Mouse (Mus musculus) limb, embryonic 14.5 days (tissue): Measurements from ENCODE around the gene Ezh1. TPM values are rescaled to one million over a fixed set of nuclear protein-coding genes. Genes with fewer than 3 reads are reported as not detected.

Source experiments
- ATAC-seq: fragments of 200-750 bp; cut with Nextera tagmentation; 2 replicates; pipeline ENCODE4 v1.8.0; 2017; ENCODE audit warnings: low read depth, moderate number of reproducible peaks, moderate TSS enrichment; ENCODE audit not compliant: low FRiP score
- DNase-seq: peaks from one replicate; pipeline ENCODE4 v3.0.0-alpha.2; 2015; ENCODE audit warnings: low spot score
- H3K27ac ChIP-seq: fragments of 300-500 bp; sonication (generic); replicated peaks from 2 replicates; pipeline ENCODE4 v1.5.1; 2014; ENCODE audit warnings: low read depth, mild to moderate bottlenecking, low read length, moderate library complexity, mixed read lengths
- H3K27me3 ChIP-seq: fragments of 300-500 bp; sonication (generic); 2 replicates; pipeline ENCODE4 v1.6.1; 2014; ENCODE audit warnings: low read length, mixed read lengths; ENCODE audit not compliant: control insufficient read depth, insufficient read depth
- H3K36me3 ChIP-seq: fragments of 300-500 bp; sonication (generic); 2 replicates; pipeline ENCODE4 v1.6.1; 2014; ENCODE audit warnings: mild to moderate bottlenecking, low read length, moderate library complexity, mixed read lengths; ENCODE audit not compliant: control insufficient read depth, insufficient read depth
- H3K4me1 ChIP-seq: fragments of 300-500 bp; sonication (generic); 2 replicates; pipeline ENCODE4 v1.6.1; 2014; ENCODE audit warnings: antibody characterized with exemption, low read length, mixed read lengths; ENCODE audit not compliant: control insufficient read depth, insufficient read depth
- H3K4me2 ChIP-seq: fragments of 300-500 bp; sonication (generic); replicated peaks from 2 replicates; pipeline ENCODE4 v1.6.1; 2014; ENCODE audit warnings: low read depth, mild to moderate bottlenecking, low read length, moderate library complexity; ENCODE audit not compliant: severe bottlenecking
- H3K4me3 ChIP-seq: fragments of 300-500 bp; sonication (generic); replicated peaks from 2 replicates; pipeline ENCODE4 v1.5.1; 2014; ENCODE audit warnings: low read length
- H3K9ac ChIP-seq: fragments of 300-500 bp; sonication (generic); 2 replicates; pipeline ENCODE4 v1.6.1; 2014; ENCODE audit warnings: mild to moderate bottlenecking, low read depth, low read length, moderate library complexity; ENCODE audit not compliant: severe bottlenecking
- H3K9me3 ChIP-seq: fragments of 300-500 bp; sonication (generic); 2 replicates; pipeline ENCODE4 v1.6.1; 2016; ENCODE audit warnings: low read length; ENCODE audit not compliant: control insufficient read depth
- POLR2A ChIP-seq: fragments of 200-500 bp; IDR thresholded peaks from 2 replicates; pipeline ENCODE4 v1.8.0; 2012; ENCODE audit warnings: inconsistent platforms, mild to moderate bottlenecking, moderate library complexity, borderline replicate concordance; ENCODE audit not compliant: insufficient read depth, insufficient read length; ENCODE audit errors: extremely low read depth
- WGBS: fragments of 180-500 bp; shearing (Covaris S2); extraction: QIAGEN DNeasy Blood & Tissue Kit; methylation state at CpG from one replicate; pipeline ENCODE4 v1.1.7; 2014; 5-methylcytosine and 5-hydroxymethylcytosine counted together
- polyA plus RNA-seq, 2 experiments: library from polyadenylated mRNA; depleted of rRNA in 1 of 2; stranded (reverse) in 1 of 2; unstranded in 1 of 2; fragments of >200 nt; fragmentation: Nextera tagmentation in 1 of 2; extraction: Ambion mirVana in 1 of 2; gene quantifications; 2 replicates each; pipeline versions ENCODE4 v1.2.1 to v1.2.3; 2012 to 2014

Gene Ezh1
- polyA plus RNA-seq, 2 experiments = 14.4 to 28.4 TPM

DNA sequence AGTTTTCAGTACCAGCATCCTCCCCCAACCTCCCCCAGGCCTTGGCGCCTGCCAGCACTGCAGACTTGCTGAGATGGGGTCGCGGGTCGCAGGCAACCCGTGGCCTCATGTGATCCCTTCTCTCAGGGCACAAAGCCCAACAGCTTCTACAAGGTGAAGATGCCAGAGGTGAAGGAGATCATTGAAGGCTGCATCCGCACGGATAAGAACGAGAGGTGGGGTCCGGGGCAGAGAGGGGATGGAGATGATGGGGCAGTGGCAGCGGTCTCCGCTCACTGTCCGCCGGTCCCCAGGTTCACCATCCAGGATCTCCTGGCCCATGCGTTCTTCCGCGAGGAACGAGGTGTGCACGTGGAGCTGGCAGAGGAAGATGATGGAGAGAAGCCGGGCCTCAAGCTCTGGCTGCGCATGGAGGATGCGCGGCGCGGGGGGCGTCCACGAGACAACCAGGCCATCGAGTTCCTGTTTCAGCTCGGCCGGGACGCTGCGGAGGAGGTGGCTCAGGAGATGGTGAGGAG, 38.8 kb upstream of the Ezh1 start:
- no peak for TF ChIP-seq POLR2A
- Histone ChIP-seq H3K36me3 (no peaks in the 10 kb centered on the region), H3K9ac (0 out of 2 replicates have a peak overlapping the region, but pooled peaks have one; percentile 5), H3K27ac (no peak overlapping the region), H3K4me2 (peak overlapping the region; percentile 37), H3K4me3 (peak overlapping the region; percentile 29), H3K27me3 (peaks cover 44% of the 10 kb centered on the region), H3K4me1 (peaks cover 27% of the 10 kb centered on the region), H3K9me3 (no peaks in the 10 kb centered on the region)
- no peak for ATAC-seq
- 2% methylated on average over 31 of the region's 31 CpGs for WGBS
- DNase-seq = no peak

DNA sequence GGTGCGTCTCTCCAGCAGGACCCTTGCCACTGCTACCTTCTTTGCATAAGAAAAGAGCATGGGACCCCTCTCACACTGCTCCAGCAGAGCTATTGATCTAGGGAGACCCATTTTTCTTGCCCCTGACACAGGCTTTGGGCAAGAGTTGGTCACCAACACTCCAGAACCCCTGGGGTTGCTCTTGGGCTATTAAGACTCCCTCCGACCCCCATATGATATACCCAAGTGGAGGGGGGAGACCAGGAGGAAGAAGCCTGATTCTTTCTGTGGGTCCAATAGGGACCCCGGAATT, 37.7 kb upstream of the Ezh1 start:
- peaks cover 44% of the 10 kb centered on the region for H3K27me3 ChIP-seq
- H3K9me3 ChIP-seq = no peaks in the 10 kb centered on the region
- H3K4me1 ChIP-seq = peaks cover 36% of the 10 kb centered on the region
- H3K9ac ChIP-seq = no peak overlapping the region
- ATAC-seq = no peak
- H3K36me3 ChIP-seq = no peaks in the 10 kb centered on the region
- no peak for TF ChIP-seq POLR2A
- no peak overlapping the region for H3K4me2 ChIP-seq
- no peak overlapping the region for H3K27ac ChIP-seq
- no peak for DNase-seq
- 11% methylated on average over 3 of the region's 3 CpGs for WGBS
- H3K4me3 ChIP-seq = no peak overlapping the region

DNA sequence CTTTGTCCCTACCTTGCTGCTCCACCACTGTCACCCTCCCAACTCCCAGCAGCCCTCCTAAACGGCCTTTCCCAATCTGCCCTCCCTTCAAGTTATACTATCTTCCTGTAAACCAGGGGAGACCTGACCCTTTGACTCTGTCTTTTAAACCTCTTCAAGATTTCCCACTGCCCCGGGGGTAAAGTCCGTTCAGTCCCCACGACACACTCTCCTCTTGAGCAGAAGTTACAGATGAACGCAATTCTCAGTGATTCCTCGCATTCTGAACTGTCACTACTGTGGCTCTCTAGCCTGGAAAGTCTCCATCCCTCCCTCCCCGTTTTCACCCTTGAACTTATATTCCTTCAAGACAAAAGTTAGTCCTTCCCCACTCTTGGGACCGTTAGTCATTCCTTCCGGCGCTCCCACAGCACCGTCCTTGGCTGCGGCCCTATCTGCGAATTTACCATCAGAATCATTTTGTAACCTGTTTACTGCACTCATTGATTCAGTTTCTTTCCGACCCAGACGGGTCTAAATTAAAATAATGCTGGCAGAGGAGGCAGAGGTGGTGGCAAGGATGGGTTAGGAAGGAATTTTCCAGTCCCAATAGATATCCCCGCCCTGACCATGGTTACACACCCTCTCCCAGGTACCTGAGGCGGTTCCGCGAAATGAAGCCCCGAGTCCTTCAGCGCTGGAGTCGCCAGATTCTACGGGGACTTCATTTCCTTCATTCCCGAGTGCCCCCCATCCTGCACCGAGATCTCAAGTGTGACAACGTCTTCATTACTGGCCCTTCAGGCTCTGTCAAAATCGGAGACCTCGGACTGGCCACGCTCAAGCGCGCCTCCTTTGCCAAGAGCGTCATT, 37.1 kb upstream of the Ezh1 start:
- Histone ChIP-seq H3K9ac (no peak overlapping the region), H3K4me3 (no peak overlapping the region), H3K4me2 (no peak overlapping the region; the same call in 1 of the 2 replicates), H3K27ac (no peak overlapping the region), H3K4me1 (peaks cover 36% of the 10 kb centered on the region), H3K27me3 (peaks cover 44% of the 10 kb centered on the region), H3K9me3 (no peaks in the 10 kb centered on the region), H3K36me3 (0 out of 2 replicates have a peak, but pooled peaks cover 4% of the 10 kb centered on the region)
- 4% methylated on average over 32 of the region's 32 CpGs for WGBS
- DNase-seq (no peak), ATAC-seq (no peak)
- TF ChIP-seq POLR2A = no peak

DNA sequence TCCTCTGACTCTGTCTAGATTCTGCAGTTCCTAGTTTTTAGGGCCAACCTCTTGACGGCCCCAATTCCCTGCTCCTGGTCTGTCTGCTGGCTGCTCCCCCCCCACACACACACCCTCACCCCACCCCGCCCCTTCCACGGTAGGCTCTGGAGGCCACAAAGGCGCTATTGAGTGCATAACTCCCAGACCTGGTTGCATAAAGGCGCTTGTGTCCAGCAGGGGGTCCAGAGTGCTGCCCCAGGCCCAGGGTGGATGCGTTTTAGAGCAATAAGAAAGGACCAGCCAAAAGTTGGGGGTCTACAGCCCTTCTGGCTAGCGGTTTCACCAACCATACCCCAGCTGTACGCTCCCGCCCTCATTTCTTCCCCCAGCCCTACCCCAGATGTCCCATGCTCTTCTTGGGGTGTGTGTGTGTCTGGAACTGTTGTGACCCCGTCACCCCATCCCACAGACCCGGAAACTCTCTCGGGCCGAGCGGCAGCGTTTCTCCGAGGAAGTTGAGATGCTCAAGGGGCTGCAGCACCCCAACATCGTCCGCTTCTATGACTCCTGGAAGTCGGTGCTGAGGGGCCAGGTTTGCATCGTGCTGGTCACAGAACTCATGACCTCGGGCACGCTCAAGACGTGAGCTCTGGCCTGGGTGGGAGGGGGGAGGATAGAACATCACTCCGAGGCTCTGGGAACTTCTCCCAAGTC, 36.2 kb upstream of the Ezh1 start:
- Histone ChIP-seq H3K9me3 (no peaks in the 10 kb centered on the region), H3K27ac (no peak overlapping the region), H3K4me3 (peak overlapping the region; percentile 53), H3K36me3 (peaks cover 9% of the 10 kb centered on the region; the same call in 1 of the 2 replicates), H3K9ac (peak overlapping the region; percentile 31; the same call in 1 of the 2 replicates), H3K4me2 (peak overlapping the region; percentile 98), H3K4me1 (peaks cover 36% of the 10 kb centered on the region), H3K27me3 (peaks cover 40% of the 10 kb centered on the region)
- WGBS = 2% methylated on average over 24 of the region's 24 CpGs
- TF ChIP-seq POLR2A = no peak
- no peak for ATAC-seq
- no peak for DNase-seq

DNA sequence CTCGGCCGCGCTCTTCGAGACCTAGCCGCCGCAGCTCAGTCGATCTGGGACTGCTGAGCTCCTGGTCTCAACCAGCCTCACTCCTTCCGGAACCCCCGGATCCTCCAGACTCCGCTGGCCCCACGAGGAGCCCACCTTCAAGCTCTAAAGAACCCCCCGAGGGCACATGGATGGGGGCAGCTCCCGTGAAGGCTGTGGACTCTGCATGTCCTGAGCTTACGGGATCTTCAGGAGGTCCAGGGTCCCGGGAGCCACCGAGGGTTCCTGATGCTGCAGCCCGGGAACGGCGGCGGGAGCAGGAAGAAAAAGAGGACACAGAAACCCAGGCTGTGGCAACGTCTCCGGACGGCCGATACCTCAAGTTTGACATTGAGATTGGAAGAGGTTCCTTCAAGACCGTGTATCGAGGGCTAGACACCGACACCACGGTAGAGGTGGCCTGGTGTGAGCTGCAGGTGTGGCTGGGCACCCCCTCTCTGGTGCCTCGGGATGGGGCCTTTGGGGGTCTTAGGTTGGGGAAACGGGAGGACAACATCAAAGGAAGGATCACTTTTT, 34.6 kb upstream of the Ezh1 start:
- Histone ChIP-seq H3K27ac (peak overlapping the region; percentile 68; the same call in 1 of the 2 replicates), H3K9me3 (no peaks in the 10 kb centered on the region), H3K27me3 (peaks cover 36% of the 10 kb centered on the region), H3K36me3 (peaks cover 18% of the 10 kb centered on the region), H3K4me2 (peak overlapping the region; percentile 98), H3K9ac (peak overlapping the region; percentile 71), H3K4me3 (peak overlapping the region; percentile 53), H3K4me1 (peaks cover 36% of the 10 kb centered on the region)
- no peak for TF ChIP-seq POLR2A
- no peak for ATAC-seq
- under 1% methylated on average over 28 of the region's 30 CpGs for WGBS
- no peak for DNase-seq
